Mouse (Mus musculus) intestine, embryonic 16.5 days (tissue): Measurements from ENCODE around the gene Dnajc13. TPM values are rescaled to one million over a fixed set of nuclear protein-coding genes. Genes with fewer than 3 reads are reported as not detected.

Experiments
- ATAC-seq: fragments of 200-750 bp; cut with Nextera tagmentation; 2 replicates; pipeline ENCODE4 v1.8.0; 2017; ENCODE audit warnings: moderate TSS enrichment, moderate library complexity
- H3K27ac ChIP-seq: fragments of 300-500 bp; sonication (generic); 2 replicates; pipeline ENCODE4 v1.5.1; 2014; ENCODE audit warnings: mild to moderate bottlenecking, low read length
- H3K27me3 ChIP-seq: fragments of 300-500 bp; sonication (generic); replicated peaks from 2 replicates; pipeline ENCODE4 v1.6.1; 2014; ENCODE audit warnings: low read length, control low read depth, mixed read lengths; ENCODE audit not compliant: control insufficient read depth, insufficient read depth
- H3K36me3 ChIP-seq: fragments of 300-500 bp; sonication (generic); 2 replicates; pipeline ENCODE4 v1.6.1; 2014; ENCODE audit warnings: low read length, control low read depth; ENCODE audit not compliant: control insufficient read depth, insufficient read depth
- H3K4me1 ChIP-seq: fragments of 300-500 bp; sonication (generic); 2 replicates; pipeline ENCODE4 v1.6.1; 2014; ENCODE audit warnings: low read length, control low read depth, mixed read lengths; ENCODE audit not compliant: control insufficient read depth, insufficient read depth
- H3K4me2 ChIP-seq: fragments of 300-500 bp; sonication (generic); 2 replicates; pipeline ENCODE4 v1.6.1; 2014; ENCODE audit warnings: low read depth, low read length, control low read depth
- H3K4me3 ChIP-seq: fragments of 300-500 bp; sonication (generic); 2 replicates; pipeline ENCODE4 v1.5.1; 2014; ENCODE audit warnings: mild to moderate bottlenecking, low read length
- H3K9ac ChIP-seq: fragments of 300-500 bp; sonication (generic); 2 replicates; pipeline ENCODE4 v1.6.1; 2014; ENCODE audit warnings: low read depth, low read length
- H3K9me3 ChIP-seq: fragments of 300-500 bp; sonication (generic); 2 replicates; pipeline ENCODE4 v1.6.1; 2016; ENCODE audit warnings: low read length, control low read depth; ENCODE audit not compliant: control insufficient read depth
- WGBS: fragments of 180-500 bp; shearing (Covaris S2); extraction: QIAGEN DNeasy Blood & Tissue Kit; methylation state at CpG from one replicate; pipeline ENCODE4 v1.1.7; 2014; 5-methylcytosine and 5-hydroxymethylcytosine counted together
- polyA plus RNA-seq: library from polyadenylated mRNA; unstranded; fragments of >200 nt; fragmentation: Nextera tagmentation; extraction: Ambion mirVana; gene quantifications from 2 replicates; pipeline ENCODE4 v1.2.1, GENCODE M21; 2015

The Dnajc13 gene
- polyA plus RNA-seq, 1 experiment from 2014 or later, result 21.5 TPM

DNA sequence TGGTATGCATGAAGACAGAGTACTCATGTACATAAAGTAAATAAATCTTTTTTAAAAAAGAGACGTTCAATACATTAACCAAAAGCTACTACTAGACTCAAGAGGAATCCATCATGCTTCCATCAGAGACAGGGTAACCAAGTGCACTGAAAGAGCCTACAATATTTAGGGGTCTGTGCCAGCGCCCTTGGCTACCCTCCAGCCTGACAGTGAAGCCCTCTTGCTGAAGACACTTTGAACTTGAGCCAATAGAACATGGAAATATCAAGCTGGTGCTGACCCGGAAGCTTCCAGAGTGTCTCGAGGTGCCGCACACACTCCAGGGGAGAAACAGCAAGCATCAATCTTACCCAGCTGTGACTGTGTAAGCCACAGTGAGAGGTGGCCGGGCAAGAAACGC is 22.6 kb downstream of the Dnajc13 start:
- H3K4me1 ChIP-seq, result peaks cover 6% of the 10 kb centered on the region; the same call in 1 of the 2 replicates
- H3K27me3 ChIP-seq, result no peaks in the 10 kb centered on the region
- 86% methylated on average over 7 of the region's 7 CpGs for WGBS
- H3K27ac ChIP-seq, result no peak overlapping the region
- H3K9ac ChIP-seq, result no peak overlapping the region
- H3K4me3 ChIP-seq, result no peak overlapping the region
- ATAC-seq, result no peak
- peaks cover 7% of the 10 kb centered on the region; the same call in 1 of the 2 replicates for H3K36me3 ChIP-seq
- no peak overlapping the region for H3K4me2 ChIP-seq
- H3K9me3 ChIP-seq, result no peaks in the 10 kb centered on the region

DNA sequence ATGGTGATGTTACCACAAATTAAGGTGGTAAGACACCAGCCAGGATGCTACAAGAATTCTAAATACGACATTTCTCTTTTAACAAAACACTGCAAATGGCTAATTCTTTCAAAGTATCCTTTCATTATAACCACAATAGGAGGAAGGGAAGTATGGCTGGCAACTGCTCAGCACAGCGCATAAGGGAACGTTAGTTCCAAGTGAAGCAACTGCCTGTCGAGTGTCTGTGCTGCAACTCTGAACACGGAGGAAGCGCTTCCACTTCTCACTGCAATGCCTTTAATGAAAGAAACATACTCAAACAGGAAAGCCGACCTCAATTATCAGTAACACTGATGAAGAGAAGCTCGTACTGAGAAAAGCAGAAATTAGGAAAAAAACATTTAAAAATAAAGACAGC is 23.7 kb downstream of the Dnajc13 start:
- Histone ChIP-seq H3K4me3 (no peak overlapping the region), H3K27ac (no peak overlapping the region), H3K4me1 (peaks cover 6% of the 10 kb centered on the region; the same call in 1 of the 2 replicates), H3K9ac (no peak overlapping the region), H3K36me3 (peaks cover 7% of the 10 kb centered on the region; the same call in 1 of the 2 replicates), H3K4me2 (no peak overlapping the region), H3K27me3 (no peaks in the 10 kb centered on the region), H3K9me3 (no peaks in the 10 kb centered on the region)
- 91% methylated on average over 8 of the region's 8 CpGs for WGBS
- no peak for ATAC-seq

DNA sequence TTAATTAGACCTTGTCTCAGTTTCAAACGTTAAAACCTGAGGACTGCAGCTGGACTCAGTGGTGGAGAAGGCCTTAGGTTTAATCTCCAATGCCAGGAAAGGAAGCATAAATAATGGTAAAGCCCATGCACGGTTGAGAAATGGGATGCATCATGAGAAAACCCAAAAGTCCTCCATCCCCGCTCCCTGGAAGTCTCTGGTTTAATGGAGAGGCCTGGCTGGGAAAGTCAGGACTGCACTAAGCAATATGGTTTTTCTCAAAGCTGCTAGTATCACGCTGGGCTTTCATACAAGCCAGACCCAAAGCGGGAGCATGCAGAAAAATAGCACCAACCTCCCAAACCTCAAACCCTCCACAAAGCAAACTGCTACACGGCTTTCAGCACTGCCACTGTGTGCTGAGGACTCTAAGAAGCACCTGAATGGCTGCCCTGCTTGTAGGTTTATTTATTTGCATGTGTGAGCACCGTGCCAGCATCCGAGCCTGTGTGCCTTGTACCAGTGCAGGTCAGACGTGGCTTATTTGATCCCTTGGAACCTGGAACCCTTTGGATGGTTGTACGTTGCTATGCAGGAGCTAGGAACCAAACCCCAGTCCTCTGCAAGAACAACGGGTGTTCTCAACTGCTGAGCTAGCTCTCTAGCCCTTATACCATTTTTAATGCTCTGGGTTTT is 26.3 kb downstream of the Dnajc13 start:
- no peaks in the 10 kb centered on the region for H3K9me3 ChIP-seq
- H3K4me1 ChIP-seq, result no peaks in the 10 kb centered on the region
- no peak for ATAC-seq
- no peak overlapping the region for H3K4me3 ChIP-seq
- no peak overlapping the region for H3K27ac ChIP-seq
- 86% methylated on average over 11 of the region's 11 CpGs for WGBS
- no peak overlapping the region for H3K4me2 ChIP-seq
- no peak overlapping the region for H3K9ac ChIP-seq
- no peaks in the 10 kb centered on the region for H3K27me3 ChIP-seq
- peaks cover 7% of the 10 kb centered on the region; the same call in 1 of the 2 replicates for H3K36me3 ChIP-seq

DNA sequence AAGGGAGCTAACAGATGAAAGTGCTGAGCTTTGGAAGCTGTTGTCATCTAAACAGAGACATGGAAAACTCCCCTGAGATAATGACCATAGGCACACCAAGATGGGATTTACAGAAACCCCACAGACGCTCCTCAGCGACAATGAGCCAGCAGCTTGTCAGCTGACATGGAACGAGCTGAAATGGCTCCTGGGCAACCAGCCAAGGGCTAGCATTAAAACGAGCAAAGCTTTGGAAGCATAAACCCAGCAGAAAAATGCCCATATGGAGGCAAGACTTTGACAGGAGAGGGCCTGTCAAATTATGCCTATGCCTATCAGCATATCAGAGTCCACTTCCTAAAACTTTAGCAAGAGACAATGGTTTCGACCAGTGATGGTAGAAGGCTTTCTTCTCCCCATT is 27.0 kb downstream of the Dnajc13 start:
- H3K27me3 ChIP-seq, result no peaks in the 10 kb centered on the region
- H3K9me3 ChIP-seq, result no peaks in the 10 kb centered on the region
- no peak overlapping the region for H3K27ac ChIP-seq
- 58% methylated on average over 5 of the region's 5 CpGs for WGBS
- H3K9ac ChIP-seq, result no peak overlapping the region
- H3K4me2 ChIP-seq, result no peak overlapping the region
- no peaks in the 10 kb centered on the region for H3K4me1 ChIP-seq
- ATAC-seq, result no peak
- H3K36me3 ChIP-seq, result peaks cover 10% of the 10 kb centered on the region; the same call in 1 of the 2 replicates
- H3K4me3 ChIP-seq, result no peak overlapping the region

DNA sequence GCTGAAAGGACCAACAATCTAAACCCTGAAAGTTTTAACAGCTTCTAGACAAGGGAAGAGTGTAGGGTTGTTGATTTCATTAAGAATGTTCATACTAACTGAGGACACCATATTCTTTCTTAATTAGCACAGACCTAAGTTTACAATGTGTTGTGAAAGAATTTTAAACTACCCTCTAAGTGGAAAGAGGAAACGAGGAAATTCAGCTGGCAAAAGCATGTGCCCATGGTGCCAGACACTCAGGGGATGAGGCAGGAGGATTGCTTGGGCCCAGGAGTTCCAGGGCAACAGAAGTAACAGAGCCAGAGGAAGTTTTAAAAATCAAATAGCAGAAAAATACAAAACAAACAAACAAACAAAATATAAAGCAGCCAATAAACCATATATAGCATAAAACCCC is 28.9 kb downstream of the Dnajc13 start:
- H3K4me1 ChIP-seq, result no peaks in the 10 kb centered on the region
- ATAC-seq, result no peak
- 94% methylated on average over 1 of the region's 1 CpGs for WGBS
- no peak overlapping the region for H3K4me3 ChIP-seq
- H3K9me3 ChIP-seq, result no peaks in the 10 kb centered on the region
- H3K36me3 ChIP-seq, result peaks cover 12% of the 10 kb centered on the region; the same call in 1 of the 2 replicates
- H3K27me3 ChIP-seq, result no peaks in the 10 kb centered on the region
- H3K27ac ChIP-seq, result no peak overlapping the region
- H3K9ac ChIP-seq, result no peak overlapping the region
- H3K4me2 ChIP-seq, result no peak overlapping the region

DNA sequence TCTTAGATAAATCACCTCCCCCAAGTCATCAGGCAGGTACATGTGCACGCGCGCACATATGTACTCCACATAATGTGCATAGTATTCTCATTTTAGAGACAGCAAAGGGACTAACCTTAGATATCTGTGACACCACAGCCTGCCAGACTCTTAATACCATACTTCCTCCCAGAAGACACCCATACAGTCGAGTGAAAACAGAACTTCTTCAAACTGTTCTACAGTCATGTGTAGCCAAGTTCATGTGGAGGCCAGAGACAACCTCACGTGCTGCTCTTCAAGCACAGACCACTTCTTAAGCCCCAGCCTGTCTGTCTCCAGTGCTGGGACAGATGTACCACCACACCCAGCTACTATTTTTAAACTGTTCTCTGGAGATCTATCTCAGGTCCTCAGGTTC is 29.7 kb downstream of the Dnajc13 start:
- H3K4me3 ChIP-seq, result no peak overlapping the region
- H3K4me1 ChIP-seq, result no peaks in the 10 kb centered on the region
- no peak overlapping the region for H3K27ac ChIP-seq
- no peak for ATAC-seq
- H3K9me3 ChIP-seq, result no peaks in the 10 kb centered on the region
- no peak overlapping the region for H3K4me2 ChIP-seq
- peaks cover 16% of the 10 kb centered on the region; the same call in 1 of the 2 replicates for H3K36me3 ChIP-seq
- no peak overlapping the region for H3K9ac ChIP-seq
- WGBS, result 90% methylated on average over 5 of the region's 5 CpGs
- no peaks in the 10 kb centered on the region for H3K27me3 ChIP-seq

DNA sequence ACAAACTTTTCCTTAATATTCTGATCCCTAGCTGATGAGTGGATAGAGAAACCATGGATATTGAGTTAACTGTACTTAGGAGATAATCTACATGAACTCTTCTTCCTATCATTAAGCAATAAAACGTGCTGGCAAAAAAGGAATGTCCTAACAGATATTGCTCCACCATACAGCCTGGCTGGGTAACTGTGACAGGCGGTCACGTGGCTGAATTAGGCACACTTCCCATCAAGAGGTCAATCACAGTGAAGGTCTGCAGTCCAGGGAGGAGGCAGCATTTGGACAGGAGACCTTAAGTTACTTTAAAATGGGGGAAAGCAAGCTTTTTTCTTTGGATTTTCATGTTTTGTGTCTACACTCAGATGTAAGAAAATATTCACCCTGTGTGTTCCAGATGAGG is 30.7 kb downstream of the Dnajc13 start:
- no peak for ATAC-seq
- Histone ChIP-seq H3K4me1 (no peaks in the 10 kb centered on the region), H3K27ac (no peak overlapping the region), H3K4me2 (no peak overlapping the region), H3K4me3 (no peak overlapping the region), H3K9ac (no peak overlapping the region), H3K36me3 (peaks cover 12% of the 10 kb centered on the region; the same call in 1 of the 2 replicates), H3K27me3 (no peaks in the 10 kb centered on the region), H3K9me3 (no peaks in the 10 kb centered on the region)
- WGBS, result 88% methylated on average over 3 of the region's 3 CpGs

DNA sequence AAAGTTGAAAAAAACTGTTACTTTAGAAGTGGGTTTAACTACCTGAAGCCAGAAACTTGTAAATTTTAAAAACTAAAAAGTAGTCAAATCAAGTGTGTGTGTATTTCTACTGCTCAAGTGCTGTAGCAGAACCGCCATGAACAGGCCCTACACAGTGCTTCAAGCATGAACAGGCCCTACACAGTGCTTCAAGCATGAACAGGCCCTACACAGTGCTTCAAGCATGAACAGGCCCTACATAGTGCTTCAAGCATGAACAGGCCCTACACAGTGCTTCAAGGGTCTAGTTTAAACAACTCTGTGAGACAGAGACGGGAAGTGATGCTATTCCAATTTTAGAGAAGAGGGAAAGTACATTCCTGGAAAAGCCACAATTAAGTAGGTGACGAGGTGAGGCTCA is 51.3 kb downstream of the Dnajc13 start:
- 97% methylated on average over 3 of the region's 3 CpGs for WGBS
- Histone ChIP-seq H3K36me3 (peaks cover 16% of the 10 kb centered on the region), H3K9ac (no peak overlapping the region), H3K27me3 (no peaks in the 10 kb centered on the region), H3K9me3 (no peaks in the 10 kb centered on the region), H3K4me1 (no peaks in the 10 kb centered on the region), H3K27ac (no peak overlapping the region), H3K4me2 (no peak overlapping the region), H3K4me3 (no peak overlapping the region)
- ATAC-seq, result no peak

DNA sequence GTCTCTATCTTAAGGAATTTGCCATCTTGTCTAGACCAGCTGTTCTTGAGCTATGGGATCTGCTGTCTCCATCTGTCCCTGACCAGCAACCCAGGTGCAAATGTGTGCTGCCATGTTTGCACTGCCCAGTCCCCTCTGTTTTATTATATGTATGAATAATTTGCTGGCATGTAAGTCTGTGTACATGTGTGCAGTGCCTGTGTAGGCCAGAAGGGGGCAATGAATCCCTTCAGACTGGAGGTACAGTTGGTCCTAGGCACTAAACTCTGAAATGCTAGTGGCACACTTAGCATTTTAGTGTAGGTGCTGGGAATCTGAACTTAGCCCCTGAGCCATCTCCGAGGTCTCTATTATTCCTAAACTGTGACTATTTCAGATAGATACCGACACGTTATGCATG is 58.9 kb downstream of the Dnajc13 start:
- Histone ChIP-seq H3K27ac (no peak overlapping the region), H3K27me3 (no peaks in the 10 kb centered on the region), H3K4me1 (no peaks in the 10 kb centered on the region), H3K9me3 (no peaks in the 10 kb centered on the region), H3K4me2 (no peak overlapping the region), H3K9ac (no peak overlapping the region), H3K36me3 (peaks cover 16% of the 10 kb centered on the region), H3K4me3 (no peak overlapping the region)
- ATAC-seq, result no peak
- 94% methylated on average over 3 of the region's 3 CpGs for WGBS

DNA sequence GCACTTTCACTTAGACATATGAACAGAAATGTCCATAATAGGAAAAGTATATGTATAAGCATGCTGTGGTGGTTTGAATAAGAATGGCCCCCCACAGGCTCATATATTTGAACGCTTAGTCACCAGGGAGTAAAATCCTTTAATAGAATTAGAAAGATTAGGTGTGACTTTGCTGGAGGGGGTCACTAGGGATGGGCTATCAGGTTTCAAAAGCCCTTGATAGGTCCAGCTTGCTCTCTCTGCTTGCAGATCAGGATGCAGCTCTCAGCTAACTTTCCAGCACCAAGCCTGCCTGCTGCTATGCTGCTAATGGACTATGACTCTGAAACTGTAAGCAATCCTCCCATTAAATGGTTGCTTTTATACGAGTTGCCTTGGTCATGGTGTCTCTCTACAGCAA is 68.2 kb downstream of the Dnajc13 start:
- H3K9me3 ChIP-seq, result no peaks in the 10 kb centered on the region
- H3K4me1 ChIP-seq, result no peaks in the 10 kb centered on the region
- H3K27ac ChIP-seq, result no peak overlapping the region
- no peak overlapping the region for H3K4me3 ChIP-seq
- ATAC-seq, result no peak
- 71% methylated on average over 2 of the region's 2 CpGs for WGBS
- no peaks in the 10 kb centered on the region for H3K27me3 ChIP-seq
- no peak overlapping the region for H3K9ac ChIP-seq
- H3K36me3 ChIP-seq, result peaks cover 2% of the 10 kb centered on the region; the same call in 1 of the 2 replicates
- H3K4me2 ChIP-seq, result no peak overlapping the region
